Mouse (Mus musculus) granulocyte monocyte progenitor cell, adult 5-6 weeks (primary cell): ENCODE results near the gene Trhr2. TPM values are rescaled to one million over a fixed set of nuclear protein-coding genes. Genes with fewer than 3 reads are reported as not detected.
A peak's percentile ranks its signal among the peaks of the same experiment; 100 is the strongest.

Source experiments
- ATAC-seq: replicated peaks from 2 replicates; pipeline ENCODE4 v1.8.0; 2016; ENCODE audit warnings: mild to moderate bottlenecking, moderate TSS enrichment, inconsistent platforms; ENCODE audit not compliant: poor library complexity, severe bottlenecking
- total RNA-seq, 2 experiments: library from RNA; stranded (forward) in 1 of 2; stranded (reverse) in 1 of 2; fragments of 200-712, 200-1000 nt in 1 of 2; fragments of >200 nt in 1 of 2; fragmentation: Nextera tagmentation in 1 of 2; gene quantifications; 2 replicates each; pipeline ENCODE4 v1.2.3; 2014 to 2017

The Trhr2 gene
- total RNA-seq, 2 experiments from 2014 or later, result not detected

- peak; percentile 90 for ATAC-seq
These were observed 4.6 kb downstream of the Trhr2 start for GRCm38 (mm10) chr8:122355642-122356606.

GRCm38 (mm10) chr8:122354157-122354556 is 6.4 kb downstream of the Trhr2 start:
- no peak for ATAC-seq

DNA sequence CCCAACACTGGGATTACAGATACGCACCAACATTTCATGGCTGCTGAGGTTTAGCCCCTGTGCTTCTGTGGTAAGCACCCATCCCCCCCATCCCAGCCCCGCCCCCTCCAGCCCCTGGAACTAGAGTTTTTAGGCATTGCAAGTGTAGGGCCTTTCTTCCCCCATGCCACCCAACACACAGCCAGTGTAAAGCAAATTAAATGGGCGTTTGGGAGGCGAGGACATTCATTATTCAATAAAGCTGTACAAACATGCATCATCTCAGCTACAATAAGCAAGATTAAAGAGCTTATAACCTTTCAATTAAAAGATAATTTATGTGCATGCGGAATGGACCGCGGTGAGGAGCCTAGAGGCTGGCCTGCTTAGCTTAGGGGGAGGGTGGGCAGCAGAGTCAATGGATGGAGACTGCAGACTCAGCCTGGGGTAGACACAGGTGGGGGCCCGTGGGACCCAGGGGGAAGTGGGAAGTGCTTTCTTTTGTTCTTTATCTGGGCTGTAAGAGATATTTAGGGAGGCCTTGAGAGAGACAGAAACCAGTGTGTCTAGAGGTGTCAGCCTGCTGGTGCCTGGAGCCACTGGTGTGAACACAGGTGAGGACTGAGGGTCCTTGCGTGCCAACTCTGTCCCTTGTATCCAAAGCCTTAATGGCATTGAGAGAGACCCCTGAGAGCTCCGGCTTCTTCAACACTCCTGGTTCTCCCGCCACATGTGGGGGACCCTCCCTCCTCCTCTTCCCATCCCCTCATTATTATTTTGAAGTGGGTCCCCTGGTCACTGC is 10.0 kb downstream of the Trhr2 start:
- no peak for ATAC-seq

GRCm38 (mm10) chr8:122349357-122350297 is 10.9 kb downstream of the Trhr2 start:
- ATAC-seq, result peak; percentile 76

DNA sequence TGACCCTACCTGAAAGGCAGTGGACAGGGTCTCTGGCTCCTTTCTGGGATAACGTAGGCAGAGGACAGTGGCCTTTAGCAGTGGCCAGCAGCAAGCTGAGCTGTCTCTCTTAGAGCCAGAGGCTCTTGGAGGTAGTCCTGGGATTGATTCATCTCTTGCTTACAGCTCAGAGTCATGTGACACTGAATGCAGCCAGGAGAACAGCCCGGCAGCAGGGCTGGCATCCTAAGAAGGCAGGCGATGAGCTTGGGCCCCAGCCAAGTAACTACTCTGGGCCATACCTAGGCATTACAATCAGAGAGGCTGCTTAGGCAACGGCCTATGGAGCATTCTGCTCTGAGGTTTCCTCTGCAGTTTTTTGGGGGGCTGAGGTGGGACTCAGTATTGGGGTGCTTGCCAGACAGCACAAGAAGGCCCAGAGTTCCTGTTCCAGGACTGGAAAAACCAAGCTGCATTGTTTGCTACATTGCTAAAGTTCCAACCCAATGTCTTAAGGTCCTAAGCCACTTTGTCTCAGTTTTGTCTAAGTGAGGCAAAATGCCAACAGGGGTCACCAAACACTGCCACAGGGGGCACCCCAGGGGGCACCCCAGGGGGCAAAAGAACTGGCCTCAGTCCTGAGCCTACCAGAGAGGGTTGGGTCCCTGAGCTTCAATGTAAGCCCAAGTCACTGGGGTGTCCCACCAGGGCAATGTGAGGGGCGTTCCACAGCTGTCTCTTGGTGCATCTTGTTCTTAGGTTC is 12.6 kb downstream of the Trhr2 start:
- ATAC-seq, result no peak

DNA sequence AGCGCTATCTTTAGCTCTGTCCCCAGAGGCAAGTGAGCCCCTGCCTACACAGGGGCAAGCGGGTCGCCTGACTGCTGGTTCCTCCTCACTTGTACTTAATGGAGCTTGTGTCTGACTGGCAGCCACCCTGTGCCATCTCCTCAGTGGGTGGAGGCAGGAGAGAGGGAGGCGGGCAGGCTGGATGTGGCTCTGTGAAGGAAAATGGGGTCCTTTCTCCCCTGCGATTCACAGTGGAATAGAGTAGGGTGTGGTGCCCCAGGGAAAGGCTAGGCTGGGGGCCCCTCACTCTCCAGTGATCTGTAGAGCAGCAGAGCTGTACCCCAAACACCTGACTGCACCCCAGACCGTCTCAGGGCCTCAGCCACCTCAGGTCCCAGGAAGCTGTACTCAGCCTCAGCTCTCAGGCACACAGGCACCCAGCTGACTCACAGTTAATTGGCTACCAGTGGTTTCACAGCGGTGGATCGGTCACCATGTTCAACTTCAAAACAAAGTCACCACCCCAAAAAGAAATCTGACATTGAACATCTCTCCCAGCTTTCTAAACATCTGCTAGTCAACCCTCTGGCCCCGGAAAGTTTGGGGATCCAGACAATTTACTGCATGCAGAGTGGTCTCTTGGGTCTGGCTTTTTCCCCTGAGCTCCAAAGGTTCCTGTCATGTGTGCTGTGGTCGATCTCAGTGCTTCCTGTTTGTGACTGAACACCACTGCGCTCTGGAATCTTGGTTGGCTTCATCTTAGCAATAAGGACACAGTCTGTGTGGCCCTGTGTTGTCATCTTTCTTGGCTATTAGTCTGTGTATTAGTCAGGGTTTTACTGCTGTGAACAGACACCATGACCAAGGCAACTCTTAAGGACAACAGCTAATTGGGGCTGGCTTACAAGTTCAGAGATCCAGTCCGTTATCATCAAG is 15.1 kb downstream of the Trhr2 start:
- peak; percentile 45; the same call in 1 of the 2 replicates for ATAC-seq

DNA sequence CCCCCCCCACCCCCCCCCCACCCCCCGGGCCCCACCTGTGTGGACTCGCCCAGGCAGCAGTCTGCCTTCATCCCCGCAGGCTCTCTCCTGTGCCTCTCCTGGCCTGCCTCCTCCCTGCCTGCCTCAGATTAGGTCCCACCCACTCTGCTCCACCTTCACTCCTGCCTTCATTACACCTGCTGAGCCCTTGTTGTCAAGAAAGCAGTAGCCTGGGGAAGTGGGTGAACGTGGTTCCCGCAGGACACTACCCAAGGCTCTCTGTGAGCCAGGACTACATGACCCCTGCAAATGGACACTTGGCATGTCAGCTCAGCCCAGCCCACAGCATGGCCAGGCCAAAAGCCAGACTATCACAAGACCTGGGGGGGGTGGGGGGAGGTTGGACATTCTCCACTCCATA is 16.3 kb downstream of the Trhr2 start:
- no peak for ATAC-seq

GRCm38 (mm10) chr8:122343758-122344157 is 16.8 kb downstream of the Trhr2 start:
- 0 out of 2 replicates have a peak, but pooled peaks have one; percentile 33 for ATAC-seq

DNA sequence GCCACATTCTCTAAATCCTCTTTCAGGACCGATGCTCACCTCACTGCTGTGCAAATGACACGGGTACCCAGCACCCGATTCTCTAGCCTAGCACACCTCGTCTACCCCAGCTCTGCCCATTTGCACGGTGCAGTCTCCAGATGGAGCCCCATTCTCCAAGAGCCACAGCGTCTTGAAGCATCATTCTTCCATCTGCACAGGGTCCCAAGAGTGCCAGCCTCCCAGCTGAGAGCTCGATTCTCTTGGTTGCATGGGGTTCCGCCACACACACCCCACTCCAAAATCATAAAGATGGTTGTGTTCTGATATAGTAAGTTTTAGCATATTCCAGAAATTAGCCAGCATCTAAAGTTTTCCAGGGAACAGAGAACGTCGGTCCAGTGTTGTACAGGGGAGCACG is 17.2 kb downstream of the Trhr2 start:
- ATAC-seq, result no peak

- ATAC-seq, result peak; percentile 17; the same call in 1 of the 2 replicates
These were observed 17.7 kb downstream of the Trhr2 start for GRCm38 (mm10) chr8:122342806-122343209.

DNA sequence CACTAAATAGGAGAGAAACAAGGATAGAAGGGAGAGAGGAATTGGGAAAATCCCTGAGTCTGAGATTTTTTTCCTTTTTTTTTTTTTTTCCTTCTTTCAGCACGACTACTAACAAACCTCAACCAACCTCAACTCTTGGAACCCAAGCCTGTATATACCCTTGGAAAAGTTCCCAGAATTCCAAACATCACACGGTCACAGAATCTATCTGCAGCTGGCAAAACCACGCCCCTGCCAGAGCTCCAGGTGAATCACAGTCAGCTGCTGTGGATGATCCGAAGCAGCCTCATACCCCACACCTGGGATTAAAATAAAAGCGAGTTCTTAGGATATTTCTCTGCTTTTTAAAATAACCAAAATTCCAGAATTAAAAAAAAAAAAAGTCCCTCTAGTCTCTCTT is 18.2 kb downstream of the Trhr2 start:
- ATAC-seq, result no peak

GRCm38 (mm10) chr8:122341790-122342189 is 18.8 kb downstream of the Trhr2 start:
- ATAC-seq, result no peak

DNA sequence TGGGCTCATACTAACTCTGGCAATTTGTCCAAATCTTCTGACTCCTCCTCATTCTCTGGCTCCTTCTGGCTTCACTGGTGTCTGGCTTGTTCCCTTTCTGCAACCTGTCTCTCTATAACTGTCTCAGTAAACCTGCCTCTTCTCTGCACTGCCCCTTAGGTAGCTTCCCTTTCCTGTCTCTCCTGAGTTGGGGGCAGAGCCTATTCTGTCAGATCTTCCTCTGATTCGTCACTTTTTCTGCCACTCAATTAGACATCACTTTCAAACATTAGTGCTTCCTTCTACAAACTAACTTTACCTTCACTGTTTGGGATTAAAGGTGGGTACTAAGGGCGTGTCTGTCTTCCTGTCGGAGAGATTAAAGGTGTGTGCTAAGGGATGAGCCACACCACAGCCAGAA is 19.8 kb downstream of the Trhr2 start:
- no peak for ATAC-seq

DNA sequence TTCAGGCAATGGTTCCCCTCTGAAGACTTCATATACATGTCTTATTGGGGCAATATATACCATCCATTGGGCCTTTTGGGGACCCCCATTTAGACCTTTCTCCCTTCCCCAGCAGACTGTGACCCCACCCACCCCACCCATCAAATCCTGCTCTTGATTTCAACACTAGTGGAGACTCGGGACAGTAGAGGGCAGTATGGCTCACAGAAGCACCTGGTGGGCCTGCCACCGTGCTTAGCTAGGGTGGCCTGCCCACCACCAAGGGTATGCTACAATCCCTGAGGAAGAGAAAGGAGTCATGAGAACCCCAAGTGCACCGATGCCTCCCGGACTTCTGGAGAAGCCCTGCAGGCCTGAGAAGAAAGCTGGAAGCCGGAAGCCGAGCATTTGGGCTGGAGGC is 21.7 kb downstream of the Trhr2 start:
- ATAC-seq, result no peak

DNA sequence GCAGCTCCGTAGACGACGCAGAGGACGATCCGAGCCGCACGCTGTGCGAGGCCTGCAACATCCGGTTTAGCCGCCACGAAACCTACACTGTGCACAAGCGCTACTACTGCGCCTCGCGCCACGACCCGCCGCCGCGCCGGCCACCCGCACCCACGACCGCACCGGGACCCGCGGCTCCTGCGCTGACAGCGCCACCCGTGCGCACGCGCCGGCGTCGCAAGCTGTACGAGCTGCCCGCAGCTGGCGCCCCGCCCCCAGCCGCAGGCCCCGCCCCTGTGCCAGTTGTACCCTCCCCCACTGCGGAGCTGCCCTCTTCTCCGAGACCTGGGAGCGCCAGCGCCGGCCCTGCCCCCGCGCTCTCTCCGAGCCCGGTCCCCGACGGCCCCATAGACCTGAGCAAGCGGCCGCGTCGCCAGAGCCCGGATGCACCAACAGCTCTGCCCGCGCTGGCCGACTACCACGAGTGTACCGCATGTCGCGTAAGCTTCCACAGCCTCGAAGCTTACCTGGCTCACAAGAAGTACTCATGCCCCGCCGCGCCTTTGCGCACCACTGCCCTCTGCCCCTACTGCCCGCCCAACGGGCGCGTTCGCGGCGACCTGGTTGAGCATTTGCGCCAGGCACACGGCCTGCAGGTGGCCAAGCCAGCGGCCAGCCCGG is 24.2 kb downstream of the Trhr2 start:
- no peak for ATAC-seq

DNA sequence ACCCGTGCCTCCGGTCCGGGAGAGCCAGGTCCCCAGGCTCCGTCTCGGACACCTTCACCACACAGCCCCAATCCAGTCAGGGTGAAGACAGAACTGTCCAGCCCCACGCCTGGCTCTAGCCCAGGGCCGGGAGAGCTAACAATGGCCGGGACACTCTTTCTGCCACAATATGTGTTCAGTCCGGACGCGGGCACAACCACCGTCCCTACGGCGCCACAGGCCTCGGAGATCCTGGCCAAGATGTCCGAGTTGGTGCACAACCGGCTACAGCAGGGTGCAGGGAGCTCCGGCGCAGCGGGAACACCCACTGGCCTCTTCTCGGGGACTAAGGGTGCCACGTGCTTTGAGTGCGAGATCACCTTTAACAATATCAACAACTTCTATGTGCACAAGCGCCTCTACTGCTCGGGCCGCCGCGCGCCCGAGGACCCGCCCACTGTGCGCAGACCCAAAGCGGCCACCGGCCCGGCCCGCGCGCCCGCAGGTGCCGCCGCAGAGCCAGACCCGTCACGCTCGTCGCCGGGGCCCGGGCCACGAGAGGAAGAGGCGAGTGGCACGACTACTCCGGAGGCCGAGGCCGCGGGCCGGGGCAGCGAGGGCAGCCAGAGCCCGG is 24.8 kb downstream of the Trhr2 start:
- no peak for ATAC-seq

DNA sequence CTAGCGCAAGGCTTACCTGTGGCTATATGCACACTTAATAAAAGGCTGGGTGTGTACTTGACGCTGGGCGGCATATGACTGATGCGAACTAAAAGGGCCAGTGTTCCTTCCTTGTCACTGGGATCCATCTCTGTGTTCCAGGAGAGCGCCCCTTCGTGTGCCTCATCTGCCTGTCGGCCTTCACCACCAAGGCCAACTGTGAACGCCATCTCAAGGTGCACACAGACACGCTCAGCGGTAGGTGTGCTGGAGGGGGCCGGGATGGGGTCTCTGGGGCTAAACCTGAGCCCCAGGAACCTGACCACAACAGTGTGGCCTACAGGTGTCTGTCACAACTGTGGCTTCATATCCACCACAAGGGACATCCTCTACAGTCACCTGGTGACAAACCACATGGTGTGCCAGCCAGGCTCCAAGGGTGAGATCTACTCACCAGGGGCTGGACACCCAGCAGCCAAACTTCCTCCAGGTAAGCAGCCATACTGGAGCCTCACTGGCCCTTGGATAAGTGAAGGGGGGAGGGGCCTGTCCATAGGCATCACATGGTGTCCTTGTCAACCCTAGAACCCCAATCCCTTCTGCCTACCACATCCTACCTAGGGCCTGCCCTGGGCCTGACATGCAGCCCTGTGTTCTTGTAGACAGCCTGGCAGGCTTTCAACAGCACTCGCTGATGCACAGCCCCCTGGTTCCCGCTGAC is 25.6 kb downstream of the Trhr2 start:
- no peak for ATAC-seq
